Mouse (Mus musculus): ENCODE results near the gene Trim65. TPM values are rescaled to one million over a fixed set of nuclear protein-coding genes. Genes with fewer than 3 reads are reported as not detected.
A peak's percentile ranks its signal among the peaks of the same experiment; 100 is the strongest.

The Trim65 gene
- polyA plus RNA-seq, 1 experiment from 2014 or later: 2.5 TPM

- H3K27ac ChIP-seq (ENCODE audit: low read depth, low read length): no peak overlapping the region
- peaks cover 54% of the 10 kb centered on the region for H3K27me3 ChIP-seq (ENCODE audit: control insufficient read depth, insufficient read depth, low read length)
- H3K4me1 ChIP-seq (replicated peaks; ENCODE audit: control insufficient read depth, insufficient read depth, low read length): peaks cover 10% of the 10 kb centered on the region
- no peak overlapping the region for H3K9ac ChIP-seq (ENCODE audit: low read depth, low read length)
- DNase-seq (ENCODE audit: low spot score) (peak; percentile 38), ATAC-seq (ENCODE audit: low FRiP score) (no peak)
- H3K4me3 ChIP-seq (ENCODE audit: low read depth, low read length): no peak overlapping the region
- no peaks in the 10 kb centered on the region for H3K36me3 ChIP-seq (ENCODE audit: control insufficient read depth, insufficient read depth, low read length)
- WGBS: 6% methylated on average over 23 of the region's 23 CpGs
- no peak overlapping the region for H3K4me2 ChIP-seq (replicated peaks; ENCODE audit: low read depth, low read length)
- H3K9me3 ChIP-seq (ENCODE audit: control insufficient read depth, low read length): no peaks in the 10 kb centered on the region
Measured at GRCm38 (mm10) chr11:116108464-116109137, 22.3 kb downstream of the Trim65 start.

GRCm38 (mm10) chr11:116107777-116108285 is 23.1 kb downstream of the Trim65 start:
- Histone ChIP-seq H3K27ac (ENCODE audit: low read depth, low read length) (no peak overlapping the region), H3K27me3 (ENCODE audit: control insufficient read depth, insufficient read depth, low read length) (peaks cover 54% of the 10 kb centered on the region), H3K9me3 (ENCODE audit: control insufficient read depth, low read length) (no peaks in the 10 kb centered on the region), H3K4me3 (ENCODE audit: low read depth, low read length) (no peak overlapping the region), H3K9ac (ENCODE audit: low read depth, low read length) (no peak overlapping the region), H3K4me2 (replicated peaks; ENCODE audit: low read depth, low read length) (no peak overlapping the region), H3K36me3 (ENCODE audit: control insufficient read depth, insufficient read depth, low read length) (no peaks in the 10 kb centered on the region), H3K4me1 (replicated peaks; ENCODE audit: control insufficient read depth, insufficient read depth, low read length) (peaks cover 13% of the 10 kb centered on the region)
- peak; percentile 41 for DNase-seq (ENCODE audit: low spot score)
- no peak for ATAC-seq (ENCODE audit: low FRiP score)
- 7% methylated on average over 19 of the region's 19 CpGs for WGBS

- Histone ChIP-seq H3K27ac (ENCODE audit: low read depth, low read length) (no peak overlapping the region), H3K9me3 (ENCODE audit: control insufficient read depth, low read length) (no peaks in the 10 kb centered on the region), H3K4me3 (ENCODE audit: low read depth, low read length) (no peak overlapping the region), H3K36me3 (ENCODE audit: control insufficient read depth, insufficient read depth, low read length) (no peaks in the 10 kb centered on the region), H3K27me3 (ENCODE audit: control insufficient read depth, insufficient read depth, low read length) (peaks cover 54% of the 10 kb centered on the region), H3K4me1 (replicated peaks; ENCODE audit: control insufficient read depth, insufficient read depth, low read length) (peaks cover 15% of the 10 kb centered on the region), H3K9ac (ENCODE audit: low read depth, low read length) (no peak overlapping the region), H3K4me2 (replicated peaks; ENCODE audit: low read depth, low read length) (no peak overlapping the region)
- DNase-seq (ENCODE audit: low spot score) (no peak), ATAC-seq (ENCODE audit: low FRiP score) (no peak)
- 18% methylated on average over 14 of the region's 14 CpGs for WGBS
Measured at GRCm38 (mm10) chr11:116106963-116107776, 23.8 kb downstream of the Trim65 start.

- Histone ChIP-seq H3K27ac (ENCODE audit: low read depth, low read length) (no peak overlapping the region), H3K4me1 (replicated peaks; ENCODE audit: control insufficient read depth, insufficient read depth, low read length) (peaks cover 18% of the 10 kb centered on the region), H3K9ac (ENCODE audit: low read depth, low read length) (0 out of 2 replicates have a peak overlapping the region, but pooled peaks have one; percentile 19), H3K27me3 (ENCODE audit: control insufficient read depth, insufficient read depth, low read length) (peaks cover 49% of the 10 kb centered on the region), H3K4me2 (replicated peaks; ENCODE audit: low read depth, low read length) (peak overlapping the region; percentile 29), H3K9me3 (ENCODE audit: control insufficient read depth, low read length) (no peaks in the 10 kb centered on the region), H3K4me3 (ENCODE audit: low read depth, low read length) (no peak overlapping the region), H3K36me3 (ENCODE audit: control insufficient read depth, insufficient read depth, low read length) (no peaks in the 10 kb centered on the region)
- ATAC-seq (ENCODE audit: low FRiP score) (peak; percentile 36; the same call in 1 of the 2 replicates), DNase-seq (ENCODE audit: low spot score) (peak; percentile 52)
- WGBS: 25% methylated on average over 32 of the region's 32 CpGs
Measured at GRCm38 (mm10) chr11:116106154-116106962, 24.6 kb downstream of the Trim65 start.

- ATAC-seq (ENCODE audit: low FRiP score) (no peak), DNase-seq (ENCODE audit: low spot score) (no peak)
- H3K4me1 ChIP-seq (replicated peaks; ENCODE audit: control insufficient read depth, insufficient read depth, low read length): peaks cover 18% of the 10 kb centered on the region
- no peak overlapping the region for H3K9ac ChIP-seq (ENCODE audit: low read depth, low read length)
- no peak overlapping the region for H3K4me2 ChIP-seq (replicated peaks; ENCODE audit: low read depth, low read length)
- no peak overlapping the region for H3K27ac ChIP-seq (ENCODE audit: low read depth, low read length)
- H3K27me3 ChIP-seq (ENCODE audit: control insufficient read depth, insufficient read depth, low read length): peaks cover 40% of the 10 kb centered on the region
- H3K36me3 ChIP-seq (ENCODE audit: control insufficient read depth, insufficient read depth, low read length): no peaks in the 10 kb centered on the region
- H3K4me3 ChIP-seq (ENCODE audit: low read depth, low read length): no peak overlapping the region
- H3K9me3 ChIP-seq (ENCODE audit: control insufficient read depth, low read length): no peaks in the 10 kb centered on the region
- WGBS: 88% methylated on average over 2 of the region's 2 CpGs
Measured at GRCm38 (mm10) chr11:116105065-116105464, 25.9 kb downstream of the Trim65 start.

GRCm38 (mm10) chr11:116104006-116104646 is 26.8 kb downstream of the Trim65 start:
- no peak overlapping the region for H3K27ac ChIP-seq (ENCODE audit: low read depth, low read length)

GRCm38 (mm10) chr11:116103572-116103971 is 27.4 kb downstream of the Trim65 start:
- no peak overlapping the region for H3K27ac ChIP-seq (ENCODE audit: low read depth, low read length)
- ATAC-seq (ENCODE audit: low FRiP score): no peak
- no peak for DNase-seq (ENCODE audit: low spot score)
- peaks cover 26% of the 10 kb centered on the region for H3K27me3 ChIP-seq (ENCODE audit: control insufficient read depth, insufficient read depth, low read length)
- no peak overlapping the region for H3K9ac ChIP-seq (ENCODE audit: low read depth, low read length)
- H3K9me3 ChIP-seq (ENCODE audit: control insufficient read depth, low read length): no peaks in the 10 kb centered on the region
- peaks cover 18% of the 10 kb centered on the region for H3K4me1 ChIP-seq (replicated peaks; ENCODE audit: control insufficient read depth, insufficient read depth, low read length)
- no peak overlapping the region for H3K4me2 ChIP-seq (replicated peaks; ENCODE audit: low read depth, low read length)
- WGBS: 87% methylated on average over 12 of the region's 12 CpGs
- H3K36me3 ChIP-seq (ENCODE audit: control insufficient read depth, insufficient read depth, low read length): no peaks in the 10 kb centered on the region
- no peak overlapping the region for H3K4me3 ChIP-seq (ENCODE audit: low read depth, low read length)

More at GRCm38 (mm10) chr11:116104006-116104646, 26.8 kb downstream of the Trim65 start:
- Histone ChIP-seq H3K36me3 (ENCODE audit: control insufficient read depth, insufficient read depth, low read length) (no peaks in the 10 kb centered on the region), H3K27me3 (ENCODE audit: control insufficient read depth, insufficient read depth, low read length) (peaks cover 31% of the 10 kb centered on the region), H3K9me3 (ENCODE audit: control insufficient read depth, low read length) (no peaks in the 10 kb centered on the region), H3K9ac (ENCODE audit: low read depth, low read length) (0 out of 2 replicates have a peak overlapping the region, but pooled peaks have one; percentile 5), H3K4me3 (ENCODE audit: low read depth, low read length) (no peak overlapping the region), H3K4me2 (replicated peaks; ENCODE audit: low read depth, low read length) (peak overlapping the region; percentile 2; the same call in 1 of the 2 replicates), H3K4me1 (replicated peaks; ENCODE audit: control insufficient read depth, insufficient read depth, low read length) (peaks cover 18% of the 10 kb centered on the region)
- WGBS: 39% methylated on average over 14 of the region's 14 CpGs
- ATAC-seq (ENCODE audit: low FRiP score) (peak; percentile 35; the same call in 1 of the 2 replicates), DNase-seq (ENCODE audit: low spot score) (peak; percentile 43)

- peaks cover 18% of the 10 kb centered on the region for H3K4me1 ChIP-seq (replicated peaks; ENCODE audit: control insufficient read depth, insufficient read depth, low read length)
- DNase-seq (ENCODE audit: low spot score) (no peak), ATAC-seq (ENCODE audit: low FRiP score) (no peak)
- no peaks in the 10 kb centered on the region for H3K36me3 ChIP-seq (ENCODE audit: control insufficient read depth, insufficient read depth, low read length)
- H3K27ac ChIP-seq (ENCODE audit: low read depth, low read length): peak overlapping the region; percentile 70
- no peak overlapping the region for H3K4me2 ChIP-seq (replicated peaks; ENCODE audit: low read depth, low read length)
- no peak overlapping the region for H3K9ac ChIP-seq (ENCODE audit: low read depth, low read length)
- peaks cover 15% of the 10 kb centered on the region for H3K27me3 ChIP-seq (ENCODE audit: control insufficient read depth, insufficient read depth, low read length)
- no peaks in the 10 kb centered on the region for H3K9me3 ChIP-seq (ENCODE audit: control insufficient read depth, low read length)
- WGBS: 58% methylated on average over 3 of the region's 4 CpGs
- no peak overlapping the region for H3K4me3 ChIP-seq (ENCODE audit: low read depth, low read length)
Measured at GRCm38 (mm10) chr11:116102472-116102871, 28.5 kb downstream of the Trim65 start.

Data from hindbrain, embryonic 11.5 days (tissue).